Mouse (Mus musculus) kidney, adult 18-20 months (tissue): ENCODE measurements around the gene Adgrv1.

Experiments
- DNase-seq: peaks from one replicate; pipeline ENCODE4 v3.0.0; 2021

The Adgrv1 gene

DNA sequence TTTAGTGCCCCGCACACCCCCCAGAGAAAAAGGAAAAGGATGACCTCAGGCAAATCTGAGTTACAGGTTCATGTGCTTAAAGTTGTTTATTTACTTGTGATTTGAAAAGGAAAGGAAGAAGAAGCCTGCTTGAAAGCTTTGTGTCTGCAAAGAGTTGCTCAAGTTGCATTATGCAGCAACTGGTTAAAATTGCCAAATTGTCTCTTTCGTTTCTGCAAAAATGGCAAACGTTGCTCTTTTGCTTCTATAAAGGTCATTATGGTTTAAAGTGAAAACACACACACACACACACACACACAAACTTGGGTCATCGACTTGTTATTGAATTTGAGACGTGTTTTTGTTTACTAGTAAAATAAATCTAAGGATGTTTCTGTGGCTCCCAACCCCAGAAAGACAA is 500.3 kb downstream of the Adgrv1 start:
- DNase-seq: no peak

DNA sequence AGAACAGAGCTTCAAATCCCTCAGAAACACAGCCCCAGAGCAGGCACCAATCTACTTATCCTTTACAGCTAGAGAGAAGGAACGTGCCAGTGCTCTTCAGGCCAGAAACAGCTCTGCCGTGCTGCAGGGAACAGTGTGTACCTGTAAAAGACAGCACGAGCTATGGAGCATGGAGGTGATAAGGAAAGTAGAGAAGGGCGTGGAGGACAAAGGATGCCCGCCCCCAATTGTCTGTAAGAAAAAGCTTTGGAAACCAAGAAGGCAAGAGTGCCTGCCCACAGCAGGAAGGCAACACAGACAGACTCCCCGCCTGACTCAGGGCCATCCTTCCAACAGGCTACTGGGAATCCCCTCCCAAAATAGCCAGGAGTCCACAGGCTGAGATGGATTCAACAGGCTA is 501.1 kb downstream of the Adgrv1 start:
- no peak for DNase-seq

DNA sequence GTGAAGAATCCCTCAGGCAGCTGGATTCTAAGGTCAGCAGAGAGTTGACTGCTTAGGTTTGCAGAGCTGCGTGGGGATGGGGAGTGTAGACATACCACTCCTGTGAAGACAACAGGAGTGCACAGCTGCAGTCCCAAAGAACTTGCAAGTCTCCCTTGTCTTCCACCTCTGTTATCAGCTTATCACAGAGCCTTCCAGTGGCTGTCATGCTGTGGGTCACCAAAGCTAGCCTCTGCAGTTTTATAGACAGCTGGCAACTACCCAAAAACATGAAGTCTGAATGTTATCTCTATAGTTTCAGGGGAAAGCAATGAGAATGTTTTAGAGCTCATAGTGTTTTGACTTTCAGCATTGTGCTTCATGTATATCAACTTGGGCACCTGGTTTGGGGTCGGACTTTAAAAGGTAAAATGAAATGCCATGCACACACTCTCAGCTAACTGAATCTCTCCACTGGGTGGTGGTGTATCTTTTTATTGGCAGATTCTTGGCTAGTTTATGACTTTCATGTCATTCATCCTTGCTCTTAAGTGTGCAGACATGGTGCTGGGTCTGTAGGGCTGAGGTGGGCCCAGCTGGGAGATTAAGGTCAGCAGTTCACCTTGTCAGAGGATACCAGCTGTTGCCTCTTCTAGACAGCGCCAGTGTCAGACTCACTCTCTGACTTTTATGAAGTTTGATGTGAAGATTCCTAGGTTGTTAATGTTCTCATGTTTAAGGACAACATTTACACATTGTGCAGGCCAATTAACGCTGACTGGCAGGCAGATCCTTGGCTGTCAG is 502.0 kb downstream of the Adgrv1 start:
- no peak for DNase-seq

DNA sequence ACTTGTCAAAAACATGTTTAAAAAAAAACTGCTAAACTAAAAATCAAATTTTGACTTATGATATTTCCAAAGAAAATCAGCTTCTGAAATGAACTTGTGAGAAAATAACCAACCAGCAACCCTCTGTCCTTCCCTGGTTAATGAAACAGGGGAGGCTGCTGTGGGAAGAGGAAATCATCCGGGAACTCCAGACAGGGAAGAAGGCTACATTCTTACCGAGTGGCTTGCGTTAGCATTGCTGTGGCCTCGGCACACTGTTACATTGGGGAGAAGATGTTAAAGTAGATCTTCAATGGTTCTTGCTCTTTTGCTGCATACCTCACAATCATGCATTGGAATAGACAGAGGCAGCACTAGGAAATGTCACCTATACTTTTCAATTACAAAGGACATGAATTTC is 507.1 kb downstream of the Adgrv1 start:
- DNase-seq: no peak

DNA sequence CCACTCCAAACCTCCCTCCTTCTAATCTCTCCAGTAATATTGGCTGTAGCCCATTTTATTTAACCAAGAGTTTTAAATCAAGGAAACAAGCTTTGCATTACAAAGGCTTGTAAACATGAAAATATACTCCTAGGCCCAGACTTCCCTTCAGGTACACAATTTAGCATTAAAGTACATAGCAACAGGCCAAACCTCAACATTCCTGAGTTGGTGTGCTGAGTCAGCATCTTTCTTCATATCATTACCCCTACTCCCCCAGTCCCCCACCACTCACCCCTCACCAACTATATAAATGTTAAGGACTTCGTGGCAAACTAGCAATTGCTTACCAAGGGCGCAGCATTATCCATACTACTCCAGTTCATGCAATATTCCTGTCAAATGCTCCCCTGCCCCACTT is 510.7 kb downstream of the Adgrv1 start:
- DNase-seq: no peak

DNA sequence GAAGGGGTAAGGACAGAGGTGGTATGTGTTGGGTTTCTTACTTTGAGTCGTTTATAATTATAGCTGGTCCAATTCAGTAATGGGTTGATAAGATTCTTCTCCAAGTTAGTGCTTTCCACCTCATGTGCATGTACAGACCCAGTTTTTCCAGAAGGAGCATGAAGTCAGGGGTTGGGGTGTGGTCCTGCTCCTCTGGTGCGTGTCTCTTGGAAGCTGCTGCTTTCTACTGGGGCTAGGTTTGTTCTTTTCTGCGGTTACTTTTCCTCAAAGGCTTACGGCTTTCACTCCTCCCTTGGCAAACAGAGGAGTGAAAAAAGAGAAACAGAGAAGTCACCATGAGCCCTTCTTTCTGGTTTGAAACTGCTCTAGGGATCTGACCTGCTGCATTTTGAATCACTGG is 522.5 kb downstream of the Adgrv1 start:
- DNase-seq: no peak

DNA sequence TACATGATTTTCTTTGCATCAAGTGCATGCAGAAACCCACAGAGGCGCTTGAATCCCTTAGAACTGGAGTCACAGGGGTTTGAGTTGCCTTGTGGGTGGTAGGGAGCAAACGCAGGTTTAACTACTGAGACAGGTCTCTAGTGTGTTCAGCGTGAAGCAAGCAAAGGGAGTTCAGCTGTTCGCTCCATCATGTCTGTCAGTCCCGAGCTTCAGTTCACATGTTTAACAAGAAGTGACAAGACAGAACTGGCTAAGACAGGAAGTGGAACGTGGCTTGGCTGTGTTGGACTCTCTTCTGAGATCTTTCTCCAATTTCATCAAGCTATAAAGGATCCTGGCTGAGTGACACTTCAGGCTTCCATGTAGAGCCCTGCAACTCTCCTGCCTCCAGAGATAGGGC is 523.3 kb downstream of the Adgrv1 start:
- DNase-seq: no peak

DNA sequence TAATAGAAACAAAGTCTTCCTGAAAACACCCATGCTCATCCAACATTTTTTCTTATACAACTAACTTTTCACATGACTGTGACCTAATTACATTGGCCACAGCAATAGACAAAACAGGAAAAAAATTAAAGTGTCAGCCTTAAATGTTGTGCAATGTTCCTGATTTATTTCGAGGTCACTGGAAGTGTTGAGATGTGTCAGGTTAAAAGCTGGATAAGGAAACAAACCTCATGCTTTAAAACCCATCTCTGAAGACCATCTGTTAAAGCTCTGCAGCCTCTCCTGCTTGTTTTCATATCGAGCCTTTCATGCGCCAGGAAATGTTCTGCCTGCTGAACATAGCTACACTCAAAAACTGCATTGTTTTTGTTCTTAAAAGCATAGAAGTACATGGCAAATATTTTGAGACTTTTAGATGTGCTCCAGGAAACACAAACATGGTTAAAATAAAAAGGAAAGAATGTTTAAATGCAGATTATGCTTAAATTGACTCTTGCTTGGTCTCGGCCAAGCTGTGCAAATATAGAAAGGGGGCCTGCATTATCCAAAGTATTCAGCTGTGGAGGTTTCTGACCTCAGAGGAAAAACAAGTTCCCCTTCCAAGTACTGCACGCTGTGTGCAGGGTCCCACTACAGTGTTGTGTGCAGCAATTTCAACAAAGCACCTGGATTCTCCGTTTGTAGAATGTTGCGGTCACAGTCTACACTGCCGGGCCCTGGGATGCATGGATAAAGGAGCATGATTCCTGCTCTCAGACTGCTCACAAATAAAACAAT is 524.2 kb downstream of the Adgrv1 start:
- DNase-seq: no peak

DNA sequence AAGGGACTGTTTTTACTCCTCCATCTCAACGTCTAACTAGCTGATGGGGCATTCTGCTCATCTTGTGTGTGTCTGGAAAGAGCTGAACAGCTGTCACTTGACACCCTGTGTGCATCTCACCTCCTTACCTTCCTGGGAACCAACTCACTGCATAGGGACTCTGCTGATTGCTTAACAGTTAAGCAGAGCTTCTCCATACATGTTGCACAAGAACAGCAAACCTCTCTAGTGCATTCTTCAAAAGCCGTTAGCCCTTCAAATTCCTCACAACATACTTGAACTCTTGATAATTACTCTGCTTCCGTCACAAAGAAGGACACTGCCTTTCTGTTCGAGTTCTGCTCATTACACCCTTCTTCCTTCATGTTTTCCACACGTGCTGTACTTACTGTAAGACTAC is 525.5 kb downstream of the Adgrv1 start:
- DNase-seq: no peak

DNA sequence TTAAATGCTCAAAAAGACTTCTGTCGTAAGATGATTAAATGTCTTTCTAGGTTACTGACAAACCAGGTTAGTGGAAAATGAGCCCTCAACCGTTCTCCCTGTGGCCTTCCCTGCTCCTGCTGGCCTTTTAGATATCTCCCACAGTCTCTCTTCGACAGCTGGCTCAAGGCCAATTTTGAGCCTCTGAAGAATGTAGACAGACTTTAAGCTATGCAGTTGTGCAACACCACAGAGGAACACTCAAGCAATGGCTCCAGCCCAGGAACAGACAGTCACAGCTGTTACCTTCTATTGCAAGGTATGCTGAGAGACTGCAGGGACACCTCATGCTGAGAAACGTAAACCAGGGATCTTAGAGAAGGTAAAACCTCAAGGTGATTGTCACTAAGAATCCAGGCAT is 529.2 kb downstream of the Adgrv1 start:
- peak; percentile 48 for DNase-seq

DNA sequence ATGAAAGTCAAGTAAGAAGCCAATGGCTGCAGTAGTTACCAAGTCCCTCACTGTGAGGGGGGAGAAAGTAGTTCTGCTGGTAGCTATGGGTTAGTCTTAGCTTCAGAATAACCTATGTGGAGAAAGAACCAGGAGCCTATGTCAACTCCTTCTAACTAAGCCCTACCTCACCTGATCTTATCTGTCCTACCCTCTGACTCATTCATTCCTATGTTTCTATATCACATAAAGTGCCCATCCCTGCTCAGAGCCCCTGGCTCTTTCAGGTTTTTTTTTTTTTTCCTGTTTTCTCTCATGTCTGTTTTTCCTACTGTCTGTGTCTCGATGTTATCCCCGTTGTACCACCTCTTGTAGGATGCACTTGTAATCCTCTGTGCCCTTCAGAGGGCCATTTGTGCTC is 536.5 kb downstream of the Adgrv1 start:
- no peak for DNase-seq

DNA sequence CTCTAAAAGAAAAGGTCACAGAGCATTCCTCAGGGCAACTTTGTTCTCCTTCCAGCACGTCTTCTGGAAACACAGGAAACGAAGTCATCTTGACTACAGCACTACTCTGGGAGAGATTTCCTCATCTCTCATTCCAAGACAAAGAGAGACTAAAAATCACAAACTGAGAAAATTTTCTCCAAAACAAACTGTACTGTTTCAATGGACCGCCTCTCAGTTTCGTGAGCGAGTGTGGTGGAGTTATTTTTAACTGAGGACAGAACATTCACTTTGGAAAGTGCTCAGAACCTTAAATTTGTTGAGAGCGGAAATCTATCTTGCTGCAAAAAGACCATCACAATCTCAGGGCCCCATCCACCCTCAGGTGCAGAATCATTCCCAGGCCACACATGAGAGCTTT is 538.4 kb downstream of the Adgrv1 start:
- no peak for DNase-seq

DNA sequence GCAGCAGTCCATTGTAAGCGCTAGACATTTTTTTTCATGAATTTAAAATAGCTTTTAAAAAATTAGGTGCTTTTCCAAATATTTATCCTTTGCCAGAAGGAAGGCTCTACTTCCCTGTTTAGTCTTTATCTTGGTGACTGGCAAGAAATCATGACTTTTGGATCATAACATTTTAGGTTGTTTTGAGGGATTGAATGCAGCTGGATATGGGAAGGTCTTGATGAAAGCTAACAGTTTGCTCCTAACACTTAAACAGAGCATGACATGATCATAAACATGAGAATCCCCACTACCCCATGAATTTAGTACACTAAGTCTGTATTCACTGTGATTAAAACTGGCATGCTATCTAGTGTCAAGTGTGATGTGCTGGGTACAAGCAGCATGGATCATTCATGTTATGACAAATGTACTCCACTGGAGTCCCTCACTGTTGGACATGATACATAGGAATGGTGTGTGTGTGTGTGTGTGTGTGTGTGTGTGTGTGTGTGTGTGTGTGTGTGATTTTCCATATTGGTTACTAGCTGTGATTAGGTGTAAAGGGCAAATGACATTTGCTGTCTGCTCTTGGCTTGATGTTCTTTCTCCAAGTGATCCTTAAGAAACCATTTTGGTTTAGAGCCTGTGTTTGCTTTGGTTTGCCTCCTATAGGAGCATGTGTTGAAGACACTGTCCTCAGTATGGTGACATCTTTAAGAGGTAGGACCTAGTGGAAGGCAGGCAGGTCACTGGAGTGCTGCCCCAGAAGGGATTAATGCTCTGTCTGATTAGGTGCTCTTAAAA is 542.7 kb downstream of the Adgrv1 start:
- DNase-seq: no peak

DNA sequence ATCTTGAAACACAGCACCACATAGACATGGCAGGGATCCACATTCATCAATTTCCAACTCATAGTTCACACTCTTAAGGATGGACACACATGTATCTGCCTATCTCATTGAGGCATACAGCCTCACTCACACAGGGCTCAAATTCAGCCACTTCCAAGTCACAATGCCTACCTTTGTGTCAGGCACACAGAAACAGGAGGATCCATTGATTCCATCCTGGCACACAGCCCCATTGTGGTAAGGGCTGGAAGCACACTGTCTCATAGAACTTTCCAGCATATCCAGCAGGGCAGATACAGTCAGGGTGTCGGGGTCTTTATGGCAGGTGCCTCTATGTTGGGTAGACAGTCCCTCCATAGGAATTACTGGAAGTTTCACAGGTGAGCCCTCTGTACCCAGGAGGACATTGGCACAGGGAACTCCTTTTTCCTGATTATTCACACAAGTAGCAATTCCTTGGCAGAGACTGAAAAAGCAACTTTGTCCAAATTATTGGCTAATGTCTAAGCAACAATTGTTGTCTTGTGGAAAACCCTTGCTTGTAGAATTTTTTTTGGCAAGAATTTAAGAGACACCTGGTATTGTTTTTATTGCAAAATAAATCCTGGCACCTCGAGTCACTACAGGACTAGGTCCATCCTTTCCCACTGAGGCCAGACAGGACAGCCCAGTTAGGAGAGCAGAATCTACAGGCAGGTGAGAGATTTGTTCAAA is 545.8 kb downstream of the Adgrv1 start:
- DNase-seq: no peak

DNA sequence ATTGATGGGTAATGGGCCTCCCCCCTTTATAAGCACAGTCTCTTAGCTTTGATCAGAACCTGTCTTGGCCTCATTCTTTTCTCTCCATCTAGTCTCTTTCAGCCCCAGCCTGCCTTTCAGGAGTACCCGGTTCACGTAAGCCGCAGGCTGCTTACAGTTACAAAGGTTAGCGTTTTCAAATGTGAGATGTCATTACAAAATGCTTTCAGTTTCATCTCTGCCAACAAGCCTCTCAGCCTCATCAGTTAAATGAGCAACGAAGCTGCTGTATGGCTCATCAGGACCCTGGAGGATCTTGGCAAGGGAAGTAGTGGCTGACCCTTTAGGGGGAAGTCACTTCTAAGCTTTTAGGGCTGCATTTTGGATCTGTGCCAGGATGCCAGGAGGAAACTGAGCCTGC is 560.7 kb downstream of the Adgrv1 start:
- no peak for DNase-seq

DNA sequence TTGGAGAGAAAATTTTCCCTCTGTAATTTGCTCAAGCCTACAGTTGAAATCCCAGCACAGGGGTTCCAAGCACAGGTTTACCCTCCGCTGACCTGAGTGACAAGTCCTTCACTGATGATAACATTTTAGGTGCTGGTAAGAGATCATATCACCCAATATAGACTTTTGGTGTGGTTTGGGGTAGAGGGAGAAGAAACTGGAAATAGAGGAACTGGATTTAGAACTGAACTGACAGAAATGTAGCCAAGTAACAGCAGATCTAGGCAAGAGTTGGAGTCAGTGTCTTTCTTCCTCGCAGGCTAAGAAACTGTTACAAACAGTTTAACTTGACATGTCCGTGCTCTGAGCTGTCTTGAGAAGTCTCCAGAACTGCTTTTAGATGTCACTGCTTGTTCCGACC is 581.5 kb downstream of the Adgrv1 start:
- DNase-seq: no peak

DNA sequence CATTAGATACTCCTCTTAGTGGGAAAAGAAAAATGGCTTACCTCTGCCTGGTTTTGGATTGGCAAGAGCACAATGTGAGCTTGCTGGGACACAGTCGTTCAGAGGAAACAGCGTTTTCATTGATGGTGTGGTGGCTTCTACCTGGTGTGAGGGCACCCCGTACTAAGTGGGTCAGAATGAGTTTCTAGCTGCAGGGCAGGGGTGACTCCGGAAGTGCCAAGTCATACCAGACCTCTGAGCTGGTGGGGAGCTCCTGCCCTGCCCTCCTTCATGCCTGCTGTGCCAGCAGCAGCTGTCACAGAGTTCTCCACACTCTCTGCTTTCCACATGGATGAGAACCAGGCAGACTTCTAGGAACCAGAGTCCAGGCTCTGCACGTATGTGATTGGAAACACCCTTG is 582.0 kb downstream of the Adgrv1 start:
- peak; percentile 5 for DNase-seq

DNA sequence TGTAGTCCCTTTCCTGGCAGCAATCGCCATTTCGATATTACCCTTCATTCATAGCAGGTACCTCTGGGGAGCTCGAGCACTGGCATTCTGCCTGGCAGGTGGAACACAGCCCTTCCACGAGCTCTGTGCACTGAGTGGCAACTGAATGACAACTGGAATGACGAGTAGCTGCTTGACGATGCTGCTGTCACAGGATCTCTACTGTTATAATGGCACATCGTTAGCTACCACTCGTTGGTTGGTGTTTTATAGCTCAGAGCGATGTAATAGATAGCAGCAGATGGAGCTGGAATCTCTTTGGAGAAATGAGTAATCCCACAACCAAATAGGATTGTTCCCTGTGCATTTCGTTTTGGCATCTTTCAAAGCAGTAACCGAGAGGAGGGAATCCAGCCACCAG is 587.6 kb downstream of the Adgrv1 start:
- DNase-seq: no peak
